Mouse (Mus musculus) hindbrain, embryonic 15.5 days (tissue): Measurements from ENCODE around the gene Olfr1467. TPM values are rescaled to one million over a fixed set of nuclear protein-coding genes. Genes with fewer than 3 reads are reported as not detected.

Experiments used
- ATAC-seq: fragments of 200-750 bp; cut with Nextera tagmentation; 2 replicates; pipeline ENCODE4 v1.8.0; 2017; ENCODE audit warnings: low read depth, moderate number of reproducible peaks, moderate TSS enrichment; ENCODE audit not compliant: low FRiP score
- H3K27ac ChIP-seq: fragments of 300-500 bp; sonication (generic); replicated peaks from 2 replicates; pipeline ENCODE4 v1.5.1; 2015; ENCODE audit warnings: mild to moderate bottlenecking, inconsistent platforms
- H3K27me3 ChIP-seq: fragments of 300-500 bp; sonication (generic); 2 replicates; pipeline ENCODE4 v1.6.1; 2015; ENCODE audit warnings: control low read depth, inconsistent platforms
- H3K36me3 ChIP-seq: fragments of 300-500 bp; sonication (generic); 2 replicates; pipeline ENCODE4 v1.6.1; 2015; ENCODE audit warnings: control low read depth, inconsistent platforms
- H3K4me1 ChIP-seq: fragments of 300-500 bp; sonication (generic); replicated peaks from 2 replicates; pipeline ENCODE4 v1.6.1; 2015; ENCODE audit warnings: control low read depth, inconsistent platforms
- H3K4me2 ChIP-seq: fragments of 300-500 bp; sonication (generic); 2 replicates; pipeline ENCODE4 v1.6.1; 2015; ENCODE audit warnings: moderate library complexity, mild to moderate bottlenecking, inconsistent platforms
- H3K4me3 ChIP-seq: fragments of 300-500 bp; sonication (generic); 2 replicates; pipeline ENCODE4 v1.5.1; 2015; ENCODE audit warnings: mild to moderate bottlenecking, inconsistent platforms
- H3K9ac ChIP-seq: fragments of 300-500 bp; sonication (generic); 2 replicates; pipeline ENCODE4 v1.6.1; 2015; ENCODE audit warnings: inconsistent platforms
- H3K9me3 ChIP-seq: fragments of 300-500 bp; sonication (generic); 2 replicates; pipeline ENCODE4 v1.6.1; 2016; ENCODE audit warnings: control low read depth, inconsistent platforms
- WGBS: fragments of 180-500 bp; shearing (Covaris S2); methylation state at CpG from one replicate; pipeline ENCODE4 v1.1.7; 2015; 5-methylcytosine and 5-hydroxymethylcytosine counted together
- polyA plus RNA-seq: library from polyadenylated mRNA; unstranded; fragments of >200 nt; fragmentation: Nextera tagmentation; extraction: Ambion mirVana; gene quantifications from 2 replicates; pipeline ENCODE4 v1.2.1, GENCODE M21; 2015

Gene Olfr1467
- polyA plus RNA-seq = not detected in 2 replicates

DNA sequence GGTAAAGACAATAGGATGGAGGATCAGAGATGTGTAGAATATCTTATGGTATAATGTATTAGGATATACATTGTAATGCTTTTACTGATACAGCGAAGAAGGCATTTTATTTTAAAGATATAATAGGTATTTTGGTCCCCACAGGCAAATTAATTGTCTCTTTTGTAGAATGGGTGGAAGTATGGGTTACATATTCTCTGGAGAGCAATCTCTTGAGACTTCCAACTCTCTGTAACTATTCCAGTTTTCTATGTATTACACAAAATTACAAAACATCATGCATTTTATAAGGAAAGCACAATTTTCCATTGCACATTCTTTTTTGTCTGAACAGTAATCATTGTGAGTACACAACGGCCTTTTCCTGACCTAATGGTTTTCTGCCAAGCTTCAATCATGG, at the start of gene Olfr1467:
Gene Olfr1467 (plus strand): TSS at position 301 of the 400 bp plus-strand sequence.
- H3K27me3 ChIP-seq = no peaks in the 10 kb centered on the region
- no peaks in the 10 kb centered on the region for H3K36me3 ChIP-seq
- no peak within 1 kb of the TSS for H3K27ac ChIP-seq
- no peak within 1 kb of the TSS for H3K4me2 ChIP-seq
- no peak within 1 kb of the TSS for H3K9ac ChIP-seq
- peaks cover 21% of the 10 kb centered on the region for H3K9me3 ChIP-seq
- no peaks in the 10 kb centered on the region for H3K4me1 ChIP-seq
- 84% methylated on average over 2 of the region's 2 CpGs for WGBS
- no peak for ATAC-seq
- no peak within 1 kb of the TSS for H3K4me3 ChIP-seq

DNA sequence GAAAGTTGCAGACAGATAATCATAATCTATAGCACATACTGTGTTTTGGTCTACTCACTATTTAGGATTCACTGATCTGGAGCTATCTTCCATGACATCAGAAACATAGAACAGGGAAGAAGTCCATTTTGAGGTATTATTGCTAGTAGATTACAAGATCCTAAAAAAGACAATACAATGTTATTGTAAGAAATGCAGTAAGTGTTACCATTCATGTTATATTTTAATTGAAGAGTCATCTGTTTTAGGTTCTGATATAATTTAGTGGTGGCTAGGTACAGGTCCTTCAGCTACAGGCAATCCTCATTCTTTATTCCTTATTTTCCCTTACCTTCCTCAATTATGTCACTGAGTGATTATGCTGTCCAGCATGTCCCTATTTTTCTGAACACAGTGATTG, 46.6 kb upstream of the Olfr1467 start, which contains the start of gene Olfr1465:
Gene Olfr1465 (minus strand): TSS at position 101 of the 400 bp plus-strand sequence.
- Histone ChIP-seq H3K4me3 (no peak within 1 kb of the TSS), H3K9ac (no peak within 1 kb of the TSS), H3K9me3 (0 out of 2 replicates have a peak, but pooled peaks cover 10% of the 10 kb centered on the region), H3K27me3 (no peaks in the 10 kb centered on the region), H3K4me2 (no peak within 1 kb of the TSS), H3K27ac (no peak within 1 kb of the TSS), H3K36me3 (no peaks in the 10 kb centered on the region), H3K4me1 (no peaks in the 10 kb centered on the region)
- ATAC-seq = no peak

DNA sequence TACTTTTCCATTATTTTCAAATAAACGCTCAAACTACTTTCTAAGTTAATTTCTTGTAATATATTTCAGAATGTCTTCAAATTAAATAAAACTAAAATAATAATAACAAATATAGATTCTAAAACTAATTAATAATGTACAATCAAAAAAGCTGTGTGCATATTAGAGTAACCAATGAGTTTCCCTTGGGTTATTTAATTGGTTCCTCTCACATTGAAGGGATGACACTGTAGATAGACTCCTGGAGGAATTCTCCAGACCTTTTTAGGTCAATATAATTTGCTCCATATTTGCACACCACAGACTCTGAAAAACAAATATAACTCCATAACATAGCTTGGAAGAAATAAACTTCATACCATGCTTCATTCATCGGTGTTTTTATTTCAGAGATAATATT, 23.5 kb upstream of the Olfr1467 start, which contains the start of gene Olfr1466:
Gene Olfr1466 (plus strand): TSS at position 301 of the 400 bp plus-strand sequence.
- Histone ChIP-seq H3K27ac (no peak within 1 kb of the TSS), H3K9ac (no peak within 1 kb of the TSS), H3K4me3 (no peak within 1 kb of the TSS), H3K27me3 (no peaks in the 10 kb centered on the region), H3K4me2 (no peak within 1 kb of the TSS), H3K4me1 (no peaks in the 10 kb centered on the region), H3K36me3 (no peaks in the 10 kb centered on the region), H3K9me3 (peaks cover 17% of the 10 kb centered on the region; the same call in 1 of the 2 replicates)
- ATAC-seq = no peak
- 95% methylated on average over 2 of the region's 2 CpGs for WGBS

DNA sequence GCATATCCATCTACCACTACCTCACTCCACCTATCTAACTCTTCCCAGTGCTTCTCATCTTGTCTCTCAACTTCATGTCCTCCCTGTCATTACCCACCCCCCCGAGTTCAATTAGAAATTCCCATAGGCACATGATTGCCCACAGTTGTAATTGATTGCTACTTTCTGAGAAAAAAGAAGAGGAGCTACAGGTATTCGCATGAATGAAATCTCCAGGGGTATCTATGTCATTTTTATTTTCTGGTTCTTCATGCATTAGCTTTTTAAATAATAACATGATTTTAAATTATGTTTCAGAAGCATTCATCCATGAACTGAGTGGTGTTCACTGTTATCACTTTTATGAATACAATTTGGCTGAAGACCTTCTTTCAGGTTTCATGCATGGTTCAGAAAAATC, 45.5 kb downstream of the Olfr1467 start, which contains the start of gene Olfr1469:
Gene Olfr1469 (plus strand): TSS at position 301 of the 400 bp plus-strand sequence.
- Histone ChIP-seq H3K4me1 (no peaks in the 10 kb centered on the region), H3K4me3 (no peak within 1 kb of the TSS), H3K9me3 (no peaks in the 10 kb centered on the region), H3K9ac (no peak within 1 kb of the TSS), H3K4me2 (no peak within 1 kb of the TSS), H3K27me3 (no peaks in the 10 kb centered on the region), H3K27ac (no peak within 1 kb of the TSS), H3K36me3 (no peaks in the 10 kb centered on the region)
- no peak for ATAC-seq
- whole genome bisulfite sequencing = 77% methylated on average over 2 of the region's 2 CpGs

Other genes with a start within 250 kb of the Olfr1467 start
- not detected in 2 replicates for gene Olfr1459, start 212.7 kb upstream of the Olfr1467 start, polyA plus RNA-seq
- gene Olfr1461, start 199.2 kb upstream of the Olfr1467 start, polyA plus RNA-seq = not detected in 2 replicates
- gene Olfr1462, start 176.5 kb upstream of the Olfr1467 start, polyA plus RNA-seq = not detected in 2 replicates
- not detected in 2 replicates for gene Olfr1463, start 130.9 kb upstream of the Olfr1467 start, polyA plus RNA-seq
- not detected in 2 replicates for gene Olfr1465, start 46.7 kb upstream of the Olfr1467 start, polyA plus RNA-seq
- gene Olfr1466, start 23.4 kb upstream of the Olfr1467 start, polyA plus RNA-seq = not detected in 2 replicates
- gene Olfr1469, start 45.6 kb downstream of the Olfr1467 start, polyA plus RNA-seq = not detected in 2 replicates
- gene Olfr1471, start 81.2 kb downstream of the Olfr1467 start, polyA plus RNA-seq = not detected in 2 replicates
- gene Olfr1472, start 93.8 kb downstream of the Olfr1467 start, polyA plus RNA-seq = not detected in 2 replicates
- gene Olfr1474, start 107.3 kb downstream of the Olfr1467 start, polyA plus RNA-seq = not detected in 2 replicates
- not detected in 2 replicates for gene Olfr1475, start 118.0 kb downstream of the Olfr1467 start, polyA plus RNA-seq
- gene Olfr1477, start 138.3 kb downstream of the Olfr1467 start, polyA plus RNA-seq = not detected in 2 replicates
- gene Olfr1480, start 165.7 kb downstream of the Olfr1467 start, polyA plus RNA-seq = not detected in 2 replicates
- gene Olfr1484, start 221.3 kb downstream of the Olfr1467 start, polyA plus RNA-seq = not detected in 2 replicates